Mouse (Mus musculus): ENCODE results near the gene Igfals. TPM values are rescaled to one million over a fixed set of nuclear protein-coding genes. Genes with fewer than 3 reads are reported as not detected.
A peak's percentile ranks its signal among the peaks of the same experiment; 100 is the strongest.

The Igfals gene
- polyA plus RNA-seq, 1 experiment = not detected

- Histone ChIP-seq H3K4me1 (ENCODE audit: control insufficient read depth, insufficient read depth, low read length) (0 out of 2 replicates have a peak, but pooled peaks cover 4% of the 10 kb centered on the region), H3K4me3 (ENCODE audit: insufficient read depth, low read length) (no peak overlapping the region), H3K27ac (ENCODE audit: insufficient read depth, low read depth, low read length) (no peak overlapping the region)
- no peak for TF ChIP-seq CTCF (IDR thresholded peaks at IDR 0.05; ENCODE audit: low read depth, low read length)
Measured at GRCm38 (mm10) chr17:24898041-24898854, 32.5 kb downstream of the Igfals start.

DNA sequence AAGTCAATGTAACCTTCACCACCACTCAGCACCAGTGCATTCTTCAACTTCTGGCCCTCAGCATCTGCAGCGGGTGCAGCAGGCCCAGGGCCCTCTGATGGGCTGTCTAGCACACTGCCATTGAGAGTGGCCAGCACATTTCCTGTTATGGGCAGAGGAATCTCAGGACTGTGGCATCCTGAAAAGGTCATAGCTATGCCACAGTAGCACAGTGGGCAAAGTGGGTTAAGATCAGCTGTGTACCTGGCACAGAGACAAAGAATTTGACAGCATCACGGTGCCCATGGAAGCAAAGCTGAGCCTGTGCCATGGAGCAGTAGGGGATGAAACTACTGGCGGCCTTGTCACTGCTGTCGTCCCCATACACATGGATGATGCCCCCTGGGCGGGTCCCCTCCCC, 33.4 kb downstream of the Igfals start:
- Histone ChIP-seq H3K27ac (ENCODE audit: insufficient read depth, low read depth, low read length) (no peak overlapping the region), H3K4me1 (ENCODE audit: control insufficient read depth, insufficient read depth, low read length) (0 out of 2 replicates have a peak, but pooled peaks cover 4% of the 10 kb centered on the region), H3K4me3 (ENCODE audit: insufficient read depth, low read length) (no peak overlapping the region)
- TF ChIP-seq CTCF (IDR thresholded peaks at IDR 0.05; ENCODE audit: low read depth, low read length) = no peak
- TF ChIP-seq POLR2A (IDR thresholded peaks at IDR 0.05; ENCODE audit: borderline replicate concordance, low read depth, low read length) = no peak

GRCm38 (mm10) chr17:24900014-24900413, 34.2 kb downstream of the Igfals start:
- H3K27ac ChIP-seq (ENCODE audit: insufficient read depth, low read depth, low read length) = no peak overlapping the region
- TF ChIP-seq POLR2A (IDR thresholded peaks at IDR 0.05; ENCODE audit: borderline replicate concordance, low read depth, low read length) (no peak), CTCF (IDR thresholded peaks at IDR 0.05; ENCODE audit: low read depth, low read length) (no peak)
- no peak overlapping the region for H3K4me3 ChIP-seq (ENCODE audit: insufficient read depth, low read length)
- H3K4me1 ChIP-seq (ENCODE audit: control insufficient read depth, insufficient read depth, low read length) = 0 out of 2 replicates have a peak, but pooled peaks cover 4% of the 10 kb centered on the region

GRCm38 (mm10) chr17:24902124-24902523, 36.3 kb downstream of the Igfals start:
- Histone ChIP-seq H3K27ac (ENCODE audit: insufficient read depth, low read depth, low read length) (no peak overlapping the region), H3K4me3 (ENCODE audit: insufficient read depth, low read length) (no peak overlapping the region), H3K4me1 (ENCODE audit: control insufficient read depth, insufficient read depth, low read length) (0 out of 2 replicates have a peak, but pooled peaks cover 1% of the 10 kb centered on the region)
- no peak for TF ChIP-seq POLR2A (IDR thresholded peaks at IDR 0.05; ENCODE audit: borderline replicate concordance, low read depth, low read length)
- no peak for TF ChIP-seq CTCF (IDR thresholded peaks at IDR 0.05; ENCODE audit: low read depth, low read length)

- no peaks in the 10 kb centered on the region for H3K4me1 ChIP-seq (ENCODE audit: control insufficient read depth, insufficient read depth, low read length)
- H3K27ac ChIP-seq (ENCODE audit: insufficient read depth, low read depth, low read length) = no peak overlapping the region
- H3K4me3 ChIP-seq (ENCODE audit: insufficient read depth, low read length) = no peak overlapping the region
- TF ChIP-seq POLR2A (IDR thresholded peaks at IDR 0.05; ENCODE audit: borderline replicate concordance, low read depth, low read length) (no peak), CTCF (IDR thresholded peaks at IDR 0.05; ENCODE audit: low read depth, low read length) (peak; percentile 25; the same call in 1 of the 2 replicates)
Measured at GRCm38 (mm10) chr17:24902671-24903474, 37.1 kb downstream of the Igfals start.

DNA sequence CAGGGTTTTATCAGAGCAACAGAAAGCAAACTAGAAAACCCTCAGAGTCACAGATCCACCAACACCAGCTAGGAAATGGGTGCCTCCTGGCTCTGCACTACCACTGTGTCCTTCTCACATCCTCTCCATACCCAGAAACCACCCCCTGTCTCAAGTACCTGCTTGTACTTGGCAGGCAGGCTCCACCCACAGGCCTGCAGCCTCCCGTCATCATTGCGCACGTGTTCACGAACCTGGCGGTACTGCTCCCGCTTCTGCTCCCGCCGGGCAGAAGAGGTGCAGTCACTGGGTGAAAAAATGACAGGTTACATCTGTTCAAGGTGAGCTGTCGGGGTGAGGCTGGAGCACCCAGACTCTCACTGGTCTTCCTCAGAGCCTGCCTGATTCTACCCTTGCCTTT, 38.0 kb downstream of the Igfals start:
- H3K4me3 ChIP-seq (ENCODE audit: insufficient read depth, low read length) = no peak overlapping the region
- H3K4me1 ChIP-seq (ENCODE audit: control insufficient read depth, insufficient read depth, low read length) = no peaks in the 10 kb centered on the region
- no peak overlapping the region for H3K27ac ChIP-seq (ENCODE audit: insufficient read depth, low read depth, low read length)
- TF ChIP-seq POLR2A (IDR thresholded peaks at IDR 0.05; ENCODE audit: borderline replicate concordance, low read depth, low read length) (no peak), CTCF (IDR thresholded peaks at IDR 0.05; ENCODE audit: low read depth, low read length) (no peak)

DNA sequence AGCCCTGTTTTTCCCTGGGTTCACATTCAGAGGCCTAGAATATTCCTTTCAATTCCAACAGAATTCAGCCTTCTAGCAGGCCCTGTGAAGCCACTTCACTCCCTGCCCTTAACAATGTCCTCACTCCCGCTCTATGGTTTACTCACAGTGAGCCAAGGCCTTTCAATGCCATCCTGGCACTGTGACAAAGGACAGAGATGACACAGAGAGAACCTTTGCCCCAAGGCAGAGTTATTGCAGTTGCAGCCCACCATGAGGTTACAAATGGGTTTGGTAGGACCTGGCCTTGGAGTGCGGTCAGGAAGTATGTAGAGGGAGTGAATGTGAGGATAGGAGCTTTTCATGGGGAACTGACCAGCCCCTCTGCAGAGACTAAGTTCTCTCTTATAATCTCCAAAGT, 41.8 kb downstream of the Igfals start:
- Histone ChIP-seq H3K4me1 (ENCODE audit: control insufficient read depth, insufficient read depth, low read length) (no peaks in the 10 kb centered on the region), H3K4me3 (ENCODE audit: insufficient read depth, low read length) (no peak overlapping the region), H3K27ac (ENCODE audit: insufficient read depth, low read depth, low read length) (no peak overlapping the region)
- TF ChIP-seq CTCF (IDR thresholded peaks at IDR 0.05; ENCODE audit: low read depth, low read length) (no peak), POLR2A (IDR thresholded peaks at IDR 0.05; ENCODE audit: borderline replicate concordance, low read depth, low read length) (no peak)

- no peaks in the 10 kb centered on the region for H3K4me1 ChIP-seq (ENCODE audit: control insufficient read depth, insufficient read depth, low read length)
- TF ChIP-seq CTCF (IDR thresholded peaks at IDR 0.05; ENCODE audit: low read depth, low read length) = no peak
- no peak overlapping the region for H3K4me3 ChIP-seq (ENCODE audit: insufficient read depth, low read length)
- H3K27ac ChIP-seq (ENCODE audit: insufficient read depth, low read depth, low read length) = no peak overlapping the region
Measured at GRCm38 (mm10) chr17:24913984-24914383, 48.2 kb downstream of the Igfals start.

GRCm38 (mm10) chr17:24923246-24923645, 57.4 kb downstream of the Igfals start:
- Histone ChIP-seq H3K4me3 (ENCODE audit: insufficient read depth, low read length) (no peak overlapping the region), H3K27ac (ENCODE audit: insufficient read depth, low read depth, low read length) (no peak overlapping the region), H3K4me1 (ENCODE audit: control insufficient read depth, insufficient read depth, low read length) (no peaks in the 10 kb centered on the region)
- TF ChIP-seq POLR2A (IDR thresholded peaks at IDR 0.05; ENCODE audit: borderline replicate concordance, low read depth, low read length) (no peak), CTCF (IDR thresholded peaks at IDR 0.05; ENCODE audit: low read depth, low read length) (no peak)

DNA sequence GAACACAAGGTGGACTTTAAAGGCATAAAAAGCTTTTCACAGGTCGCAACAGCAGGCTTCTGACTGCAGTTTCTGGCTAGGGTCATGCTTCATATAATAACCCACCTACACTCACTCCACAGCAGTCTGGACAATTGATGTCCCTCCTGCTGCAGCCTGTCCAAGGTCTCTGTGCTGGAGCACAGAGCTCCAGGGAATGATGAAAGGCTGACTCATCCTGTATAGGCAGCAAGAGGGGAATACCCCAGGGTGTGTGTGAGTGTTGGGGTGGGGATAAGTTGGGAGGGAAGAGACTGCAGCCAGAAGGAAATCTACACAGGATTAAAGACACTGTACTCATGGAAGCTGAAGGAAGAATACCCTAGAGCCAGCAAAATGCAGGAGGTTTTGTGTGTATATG, 63.7 kb downstream of the Igfals start:
- TF ChIP-seq CTCF (IDR thresholded peaks at IDR 0.05; ENCODE audit: low read depth, low read length) (no peak), POLR2A (IDR thresholded peaks at IDR 0.05; ENCODE audit: borderline replicate concordance, low read depth, low read length) (no peak)
- H3K4me3 ChIP-seq (ENCODE audit: insufficient read depth, low read length) = no peak overlapping the region
- H3K27ac ChIP-seq (ENCODE audit: insufficient read depth, low read depth, low read length) = no peak overlapping the region
- peaks cover 12% of the 10 kb centered on the region for H3K4me1 ChIP-seq (ENCODE audit: control insufficient read depth, insufficient read depth, low read length)

Other genes with a start within 250 kb of the Igfals start
- gene Tsc2, start 233.4 kb upstream of the Igfals start, polyA plus RNA-seq (2012; ENCODE audit: insufficient read depth, insufficient read length, missing spikeins) = 62.1 and 67.7 TPM in 2 replicates
- gene Nthl1, start 233.3 kb upstream of the Igfals start, polyA plus RNA-seq (2012; ENCODE audit: insufficient read depth, insufficient read length, missing spikeins) = 4.1 and 6.2 TPM in 2 replicates
- 0.98 TPM in 1 of 2 replicates, not detected in the other for gene Slc9a3r2, start 215.7 kb upstream of the Igfals start, polyA plus RNA-seq (2012; ENCODE audit: insufficient read depth, insufficient read length, missing spikeins)
- gene Npw, start 207.5 kb upstream of the Igfals start, polyA plus RNA-seq (2012; ENCODE audit: insufficient read depth, insufficient read length, missing spikeins) = not detected in 2 replicates
- 28.0 and 29.6 TPM in 2 replicates for gene Zfp598, start 196.3 kb upstream of the Igfals start, polyA plus RNA-seq (2012; ENCODE audit: insufficient read depth, insufficient read length, missing spikeins)
- 0.41 and 0.79 TPM in 2 replicates for gene Syngr3, start 176.0 kb upstream of the Igfals start, polyA plus RNA-seq (2012; ENCODE audit: insufficient read depth, insufficient read length, missing spikeins)
- 21.6 and 22.0 TPM in 2 replicates for gene Gfer, start 169.8 kb upstream of the Igfals start, polyA plus RNA-seq (2012; ENCODE audit: insufficient read depth, insufficient read length, missing spikeins)
- 3.9 and 6.0 TPM in 2 replicates for gene Noxo1, start 169.8 kb upstream of the Igfals start, polyA plus RNA-seq (2012; ENCODE audit: insufficient read depth, insufficient read length, missing spikeins)
- gene Tbl3, start 158.3 kb upstream of the Igfals start, polyA plus RNA-seq (2012; ENCODE audit: insufficient read depth, insufficient read length, missing spikeins) = 11.7 and 16.9 TPM in 2 replicates
- gene Rnf151, start 147.9 kb upstream of the Igfals start, polyA plus RNA-seq (2012; ENCODE audit: insufficient read depth, insufficient read length, missing spikeins) = not detected in 2 replicates
- 685 and 784 TPM in 2 replicates for gene Rps2, start 147.9 kb upstream of the Igfals start, polyA plus RNA-seq (2012; ENCODE audit: insufficient read depth, insufficient read length, missing spikeins)
- gene Ndufb10, start 141.5 kb upstream of the Igfals start, polyA plus RNA-seq (2012; ENCODE audit: insufficient read depth, insufficient read length, missing spikeins) = 164 and 191 TPM in 2 replicates
- not detected in 2 replicates for gene Rpl3l, start 138.2 kb upstream of the Igfals start, polyA plus RNA-seq (2012; ENCODE audit: insufficient read depth, insufficient read length, missing spikeins)
- gene Msrb1, start 129.4 kb upstream of the Igfals start, polyA plus RNA-seq (2012; ENCODE audit: insufficient read depth, insufficient read length, missing spikeins) = 214 and 223 TPM in 2 replicates
- gene Hs3st6, start 113.0 kb upstream of the Igfals start, polyA plus RNA-seq (2012; ENCODE audit: insufficient read depth, insufficient read length, missing spikeins) = not detected in 2 replicates
- not detected in 2 replicates for gene Meiob, start 61.7 kb upstream of the Igfals start, polyA plus RNA-seq (2012; ENCODE audit: insufficient read depth, insufficient read length, missing spikeins)
- 39.7 and 44.9 TPM in 2 replicates for gene Hagh, start 25.9 kb upstream of the Igfals start, polyA plus RNA-seq (2012; ENCODE audit: insufficient read depth, insufficient read length, missing spikeins)
- gene Fahd1, start 15.6 kb upstream of the Igfals start, polyA plus RNA-seq (2012; ENCODE audit: insufficient read depth, insufficient read length, missing spikeins) = 9.0 and 9.1 TPM in 2 replicates
- 39.0 and 40.3 TPM in 2 replicates for gene Nubp2, start 20.4 kb downstream of the Igfals start, polyA plus RNA-seq (2012; ENCODE audit: insufficient read depth, insufficient read length, missing spikeins)
- gene Spsb3, start 20.6 kb downstream of the Igfals start, polyA plus RNA-seq (2012; ENCODE audit: insufficient read depth, insufficient read length, missing spikeins) = 20.2 and 21.3 TPM in 2 replicates
- 5.9 and 7.1 TPM in 2 replicates for gene Eme2, start 29.1 kb downstream of the Igfals start, polyA plus RNA-seq (2012; ENCODE audit: insufficient read depth, insufficient read length, missing spikeins)
- gene Mrps34, start 29.1 kb downstream of the Igfals start, polyA plus RNA-seq (2012; ENCODE audit: insufficient read depth, insufficient read length, missing spikeins) = 25.6 and 34.9 TPM in 2 replicates
- gene Nme3, start 30.5 kb downstream of the Igfals start, polyA plus RNA-seq (2012; ENCODE audit: insufficient read depth, insufficient read length, missing spikeins) = 37.2 and 38.5 TPM in 2 replicates
- gene Mapk8ip3, start 71.0 kb downstream of the Igfals start, polyA plus RNA-seq (2012; ENCODE audit: insufficient read depth, insufficient read length, missing spikeins) = 56.7 and 64.0 TPM in 2 replicates
- gene Jpt2, start 94.7 kb downstream of the Igfals start, polyA plus RNA-seq (2012; ENCODE audit: insufficient read depth, insufficient read length, missing spikeins) = 35.7 and 42.4 TPM in 2 replicates
- 16.0 and 17.3 TPM in 2 replicates for gene Cramp1l, start 149.8 kb downstream of the Igfals start, polyA plus RNA-seq (2012; ENCODE audit: insufficient read depth, insufficient read length, missing spikeins)
- 16.8 and 20.4 TPM in 2 replicates for gene Ift140, start 150.1 kb downstream of the Igfals start, polyA plus RNA-seq (2012; ENCODE audit: insufficient read depth, insufficient read length, missing spikeins)
- 0.80 TPM in 1 of 2 replicates, not detected in the other for gene Tmem204, start 217.6 kb downstream of the Igfals start, polyA plus RNA-seq (2012; ENCODE audit: insufficient read depth, insufficient read length, missing spikeins)
- gene Telo2, start 250.0 kb downstream of the Igfals start, polyA plus RNA-seq (2012; ENCODE audit: insufficient read depth, insufficient read length, missing spikeins) = 8.3 and 9.5 TPM in 2 replicates

Measured in bone marrow macrophage, adult 2 months (primary cell).